Mouse (Mus musculus) midbrain, embryonic 11.5 days (tissue): Measurements from ENCODE around the gene Igf2r. TPM values are rescaled to one million over a fixed set of nuclear protein-coding genes. Genes with fewer than 3 reads are reported as not detected.

Source experiments
- ATAC-seq: fragments of 200-750 bp; cut with Nextera tagmentation; 2 replicates; pipeline ENCODE4 v1.8.0; 2017; ENCODE audit warnings: moderate TSS enrichment, moderate library complexity; ENCODE audit not compliant: low FRiP score
- DNase-seq: peaks from one replicate; pipeline ENCODE4 v3.0.0; 2015; ENCODE audit warnings: low spot score; ENCODE audit errors: missing footprints
- H3K27ac ChIP-seq: fragments of 300-500 bp; sonication (generic); 2 replicates; pipeline ENCODE4 v1.5.1; 2014; ENCODE audit warnings: low read depth, low read length
- H3K27me3 ChIP-seq: fragments of 300-500 bp; sonication (generic); 2 replicates; pipeline ENCODE4 v1.6.1; 2014; ENCODE audit warnings: mild to moderate bottlenecking, low read length, moderate library complexity, mixed read lengths; ENCODE audit not compliant: control insufficient read depth, insufficient read depth
- H3K36me3 ChIP-seq: fragments of 300-500 bp; sonication (generic); 2 replicates; pipeline ENCODE4 v1.6.1; 2014; ENCODE audit warnings: mild to moderate bottlenecking, low read length, moderate library complexity, mixed read lengths; ENCODE audit not compliant: control insufficient read depth, insufficient read depth
- H3K4me1 ChIP-seq: fragments of 300-500 bp; sonication (generic); 2 replicates; pipeline ENCODE4 v1.6.1; 2014; ENCODE audit warnings: low read length; ENCODE audit not compliant: control insufficient read depth, insufficient read depth
- H3K4me2 ChIP-seq: fragments of 300-500 bp; sonication (generic); 2 replicates; pipeline ENCODE4 v1.6.1; 2014; ENCODE audit warnings: mild to moderate bottlenecking, moderate library complexity
- H3K4me3 ChIP-seq: fragments of 300-500 bp; sonication (generic); 2 replicates; pipeline ENCODE4 v1.5.1; 2014; ENCODE audit warnings: low read depth, low read length
- H3K9ac ChIP-seq: fragments of 300-500 bp; sonication (generic); 2 replicates; pipeline ENCODE4 v1.6.1; 2014; ENCODE audit warnings: low read length
- H3K9me3 ChIP-seq: fragments of 300-500 bp; sonication (generic); 2 replicates; pipeline ENCODE4 v1.6.1; 2016; ENCODE audit warnings: low read length; ENCODE audit not compliant: control insufficient read depth
- WGBS: fragments of 180-500 bp; shearing (Covaris S2); extraction: QIAGEN DNeasy Blood & Tissue Kit; methylation state at CpG from one replicate; pipeline ENCODE4 v1.1.7; 2014; 5-methylcytosine and 5-hydroxymethylcytosine counted together
- polyA plus RNA-seq: library from polyadenylated mRNA; unstranded; fragments of >200 nt; fragmentation: Nextera tagmentation; extraction: Ambion mirVana; gene quantifications from 2 replicates; pipeline ENCODE4 v1.2.1, GENCODE M21; 2014

Gene Igf2r
- polyA plus RNA-seq, 1 experiment from 2014 or later: 14.9 TPM

DNA sequence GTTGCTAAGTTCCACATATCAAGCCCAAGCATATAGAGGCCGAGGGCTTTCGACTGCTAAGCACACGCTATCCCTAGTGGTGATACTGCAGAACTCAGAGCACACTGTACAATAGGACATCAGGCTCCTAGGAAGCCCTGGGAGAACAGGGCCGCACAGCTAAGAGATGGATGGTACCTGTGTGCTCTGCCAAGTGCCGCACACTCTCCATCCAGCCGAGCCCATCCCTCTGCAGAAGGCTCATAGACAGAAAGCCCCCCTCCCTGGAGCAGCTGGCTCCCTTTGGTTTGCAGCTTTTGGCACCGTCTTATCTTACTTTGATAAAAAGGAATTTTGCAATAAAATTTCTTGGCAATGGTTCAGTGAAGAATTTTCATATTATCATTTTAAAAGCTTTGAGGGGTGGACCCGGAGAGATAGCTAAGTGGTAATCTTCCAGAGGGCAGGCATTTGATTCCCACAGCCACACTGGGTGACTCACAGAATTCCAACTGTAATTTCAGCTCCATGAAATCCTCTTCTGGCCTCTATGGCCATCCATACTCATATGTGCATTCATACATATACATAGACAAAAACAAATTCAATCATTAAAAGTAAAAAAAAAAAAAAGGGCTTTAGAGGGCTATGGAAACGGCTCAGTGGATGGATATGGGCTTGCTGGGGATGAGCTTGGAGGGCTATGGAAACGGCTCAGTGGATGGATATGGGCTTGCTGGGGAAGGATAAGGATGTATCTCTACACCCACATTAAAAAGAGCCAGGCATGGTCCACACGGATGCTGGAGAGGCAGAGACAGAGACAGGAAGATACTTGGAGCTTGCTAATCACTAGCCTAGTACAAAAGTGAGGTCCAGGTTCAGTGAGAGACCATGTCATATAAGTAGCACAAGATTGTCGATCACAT, 30.2 kb upstream of the Igf2r start:
- DNase-seq: no peak

DNA sequence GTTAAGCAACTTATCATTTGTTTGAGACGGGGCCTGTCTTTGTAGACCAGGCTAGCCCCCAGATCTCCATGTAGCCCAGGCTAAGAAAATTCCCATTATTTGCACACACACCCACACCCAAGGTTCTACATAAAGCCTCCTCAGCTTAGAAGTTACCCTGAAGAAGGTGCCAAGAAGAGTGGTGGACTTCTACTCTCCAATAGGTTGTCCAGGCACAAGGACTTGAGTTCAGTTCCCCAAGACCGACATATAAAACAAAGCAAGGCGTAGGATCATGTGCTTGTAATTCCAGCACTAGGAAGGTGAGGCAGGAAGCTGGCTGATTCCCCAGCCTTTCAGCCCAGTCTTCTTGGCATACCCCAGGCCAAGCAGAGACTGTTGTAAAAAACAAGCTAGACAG, 29.1 kb upstream of the Igf2r start:
- 92% methylated on average over 3 of the region's 3 CpGs for WGBS
- Histone ChIP-seq H3K4me1 (no peaks in the 10 kb centered on the region), H3K4me3 (no peak overlapping the region), H3K27me3 (no peaks in the 10 kb centered on the region), H3K4me2 (no peak overlapping the region), H3K9me3 (no peaks in the 10 kb centered on the region), H3K9ac (no peak overlapping the region), H3K27ac (no peak overlapping the region), H3K36me3 (no peaks in the 10 kb centered on the region)
- ATAC-seq (no peak), DNase-seq (no peak)

More for the DNA sequence above, 30.2 kb upstream of the Igf2r start:
- Histone ChIP-seq H3K9me3 (no peaks in the 10 kb centered on the region), H3K4me1 (no peaks in the 10 kb centered on the region), H3K27ac (no peak overlapping the region), H3K27me3 (no peaks in the 10 kb centered on the region), H3K4me3 (no peak overlapping the region), H3K9ac (no peak overlapping the region), H3K36me3 (no peaks in the 10 kb centered on the region), H3K4me2 (no peak overlapping the region)
- WGBS: 88% methylated on average over 12 of the region's 12 CpGs
- ATAC-seq: no peak

DNA sequence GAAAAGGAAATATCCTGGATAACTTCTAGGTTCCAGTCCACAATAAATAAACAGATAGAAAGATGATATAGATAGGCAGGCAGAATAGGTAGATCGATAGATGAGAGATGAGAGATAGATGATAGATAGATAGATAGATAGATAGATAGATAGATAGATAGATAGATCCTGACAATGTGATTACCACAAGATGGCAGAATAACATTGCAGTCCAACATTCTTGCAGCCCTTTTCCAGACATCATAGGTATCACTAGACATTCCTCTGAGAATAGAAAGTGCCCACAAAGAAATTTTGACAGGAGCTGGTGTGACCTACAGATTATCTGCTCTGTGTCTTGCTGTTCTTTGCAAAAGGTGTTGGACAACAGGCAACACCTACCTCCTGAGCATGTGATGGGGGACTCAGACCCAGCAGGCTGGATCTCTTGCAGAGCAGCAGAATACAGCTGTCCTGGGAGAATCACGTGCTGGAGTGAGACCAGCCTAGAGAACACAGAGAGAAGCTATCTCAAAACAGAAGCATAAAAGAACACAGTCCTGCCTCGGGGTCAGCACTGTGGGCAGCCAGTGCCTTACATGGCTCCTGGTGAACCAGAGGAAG, 28.1 kb upstream of the Igf2r start:
- no peak for DNase-seq
- Histone ChIP-seq H3K27ac (no peak overlapping the region), H3K9ac (no peak overlapping the region), H3K4me3 (no peak overlapping the region), H3K36me3 (no peaks in the 10 kb centered on the region), H3K4me2 (no peak overlapping the region), H3K4me1 (no peaks in the 10 kb centered on the region), H3K27me3 (peaks cover 4% of the 10 kb centered on the region; the same call in 1 of the 2 replicates), H3K9me3 (no peaks in the 10 kb centered on the region)
- 76% methylated on average over 3 of the region's 3 CpGs for WGBS
- no peak for ATAC-seq

DNA sequence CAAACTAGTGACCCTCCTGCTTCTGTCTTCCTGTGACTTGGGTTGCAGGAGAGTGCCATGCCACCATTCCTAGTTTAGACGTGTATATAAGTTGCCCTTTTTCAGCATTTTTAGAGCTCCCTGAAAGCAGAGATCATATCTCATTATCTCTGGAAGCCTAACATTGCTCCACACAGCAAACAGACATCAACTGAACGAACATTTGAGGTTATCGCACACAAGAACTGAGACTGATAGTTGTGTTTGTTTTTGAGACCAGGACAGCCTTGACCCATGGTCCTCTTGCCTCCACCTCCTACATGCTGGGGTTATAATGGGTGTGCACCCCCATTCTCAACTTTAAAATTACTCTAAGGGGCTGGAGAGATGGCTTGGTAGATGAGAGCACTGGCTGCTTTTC, 27.2 kb upstream of the Igf2r start:
- no peak for DNase-seq
- 87% methylated on average over 3 of the region's 3 CpGs for WGBS

DNA sequence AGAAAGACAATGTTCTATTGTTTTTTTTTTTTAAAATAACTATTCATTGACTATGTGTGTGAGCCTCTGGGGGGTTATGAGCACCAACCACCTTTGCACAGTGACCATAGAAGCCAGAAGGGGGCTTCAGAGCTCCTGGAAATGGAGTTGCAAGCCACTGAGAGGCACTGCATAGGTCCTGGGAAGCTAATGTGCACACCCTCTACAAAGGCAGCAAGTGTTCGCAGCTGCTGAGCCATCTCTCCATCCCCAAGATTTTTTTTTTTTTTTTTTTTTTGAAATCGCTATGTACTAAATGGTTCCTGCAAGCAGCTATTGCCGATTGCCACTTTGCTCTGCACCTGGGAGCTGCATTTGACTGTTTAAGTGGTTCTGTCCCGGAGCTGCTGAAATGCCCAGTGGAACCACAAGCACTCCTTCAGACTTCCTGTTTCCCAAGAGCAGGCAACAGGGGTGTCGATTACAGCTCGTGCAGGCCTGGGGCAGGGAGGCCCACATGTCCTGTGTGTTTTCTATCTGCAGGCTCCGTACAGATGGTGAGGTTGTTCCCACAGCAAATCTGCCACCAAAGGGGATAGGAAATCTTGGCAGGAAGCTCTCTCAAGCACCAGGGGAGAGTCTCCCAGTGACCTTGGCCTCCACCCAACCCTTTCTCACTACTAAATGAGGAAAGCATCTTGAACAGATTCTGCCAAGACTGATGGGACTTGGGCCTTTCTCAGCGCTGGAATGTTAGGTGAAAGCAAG, 24.4 kb upstream of the Igf2r start:
- 75% methylated on average over 8 of the region's 8 CpGs for WGBS
- ATAC-seq (no peak), DNase-seq (no peak)
- Histone ChIP-seq H3K4me1 (peaks cover 13% of the 10 kb centered on the region), H3K4me2 (no peak overlapping the region), H3K27ac (no peak overlapping the region), H3K4me3 (no peak overlapping the region), H3K9ac (no peak overlapping the region), H3K27me3 (peaks cover 5% of the 10 kb centered on the region; the same call in 1 of the 2 replicates), H3K9me3 (no peaks in the 10 kb centered on the region), H3K36me3 (no peaks in the 10 kb centered on the region)

More for the DNA sequence above, 27.2 kb upstream of the Igf2r start:
- H3K27me3 ChIP-seq: peaks cover 5% of the 10 kb centered on the region; the same call in 1 of the 2 replicates
- H3K4me3 ChIP-seq: no peak overlapping the region
- H3K9ac ChIP-seq: no peak overlapping the region
- no peak overlapping the region for H3K4me2 ChIP-seq
- no peak overlapping the region for H3K27ac ChIP-seq
- no peaks in the 10 kb centered on the region for H3K36me3 ChIP-seq
- no peaks in the 10 kb centered on the region for H3K4me1 ChIP-seq
- no peak for ATAC-seq
- no peaks in the 10 kb centered on the region for H3K9me3 ChIP-seq

DNA sequence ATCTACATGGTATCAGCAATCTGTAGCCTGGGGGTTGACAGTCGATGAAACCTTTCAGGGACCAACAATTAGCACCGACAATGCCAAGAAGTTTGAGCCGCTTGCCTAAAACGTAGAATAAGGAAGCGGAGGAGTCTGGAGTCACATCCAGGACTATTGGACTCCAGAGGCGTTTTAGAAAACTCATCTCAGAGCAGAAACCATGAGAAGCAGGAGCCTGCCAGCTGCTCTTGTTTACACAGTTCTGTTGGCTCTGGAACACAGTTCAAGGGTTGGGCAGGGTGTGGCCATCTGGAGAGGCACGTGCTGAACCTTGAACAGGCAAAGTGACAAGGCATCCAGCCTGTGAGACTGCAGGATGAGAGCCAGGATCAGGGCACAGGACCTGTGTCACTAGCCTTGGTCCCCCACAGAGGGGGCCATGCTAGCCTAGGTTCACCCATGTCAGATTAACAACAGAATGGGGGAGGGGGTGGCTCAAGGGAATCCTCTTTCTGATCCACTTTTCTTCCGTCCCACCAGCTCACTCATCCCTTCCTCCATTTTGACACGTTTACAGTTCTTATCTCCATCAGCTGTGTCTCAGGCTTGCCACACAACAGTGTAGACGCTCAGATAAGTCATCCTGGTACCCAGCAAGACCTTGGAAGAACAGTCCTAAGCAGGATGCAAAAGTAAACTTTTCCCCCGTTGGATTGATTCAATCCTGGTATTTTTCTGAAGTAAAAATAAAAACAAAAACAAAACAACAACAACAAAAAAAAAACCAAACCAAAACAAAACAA, 23.1 kb upstream of the Igf2r start:
- WGBS: 75% methylated on average over 11 of the region's 11 CpGs
- DNase-seq (no peak), ATAC-seq (no peak)
- Histone ChIP-seq H3K4me1 (peaks cover 13% of the 10 kb centered on the region), H3K36me3 (no peaks in the 10 kb centered on the region), H3K4me2 (no peak overlapping the region), H3K9me3 (no peaks in the 10 kb centered on the region), H3K27ac (no peak overlapping the region), H3K4me3 (no peak overlapping the region), H3K27me3 (peaks cover 5% of the 10 kb centered on the region; the same call in 1 of the 2 replicates), H3K9ac (no peak overlapping the region)

DNA sequence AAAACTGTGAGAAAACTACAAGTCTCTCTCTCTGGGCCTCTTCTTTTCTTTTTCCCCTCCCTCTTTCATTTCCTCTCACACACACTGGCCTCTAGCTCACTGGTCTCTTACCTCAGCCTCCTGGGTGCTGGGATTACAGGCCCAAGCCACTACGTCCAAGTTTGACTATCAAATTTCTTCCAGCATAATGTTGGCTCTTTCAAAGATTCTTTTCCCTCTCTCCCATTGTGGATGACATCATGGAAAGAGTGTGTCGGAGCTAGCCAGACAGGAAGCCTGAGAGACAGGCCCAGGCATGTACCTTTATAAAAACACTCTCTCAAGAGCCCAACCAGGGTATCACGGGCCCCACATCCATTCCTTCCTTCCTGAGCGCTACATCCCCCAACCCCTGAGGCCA, 22.0 kb upstream of the Igf2r start:
- 37% methylated on average over 4 of the region's 4 CpGs for WGBS
- H3K27ac ChIP-seq: no peak overlapping the region
- H3K9ac ChIP-seq: no peak overlapping the region
- no peaks in the 10 kb centered on the region for H3K36me3 ChIP-seq
- peaks cover 5% of the 10 kb centered on the region; the same call in 1 of the 2 replicates for H3K27me3 ChIP-seq
- H3K4me1 ChIP-seq: peaks cover 13% of the 10 kb centered on the region
- no peaks in the 10 kb centered on the region for H3K9me3 ChIP-seq
- no peak overlapping the region for H3K4me3 ChIP-seq
- no peak overlapping the region for H3K4me2 ChIP-seq
- ATAC-seq (no peak), DNase-seq (no peak)

DNA sequence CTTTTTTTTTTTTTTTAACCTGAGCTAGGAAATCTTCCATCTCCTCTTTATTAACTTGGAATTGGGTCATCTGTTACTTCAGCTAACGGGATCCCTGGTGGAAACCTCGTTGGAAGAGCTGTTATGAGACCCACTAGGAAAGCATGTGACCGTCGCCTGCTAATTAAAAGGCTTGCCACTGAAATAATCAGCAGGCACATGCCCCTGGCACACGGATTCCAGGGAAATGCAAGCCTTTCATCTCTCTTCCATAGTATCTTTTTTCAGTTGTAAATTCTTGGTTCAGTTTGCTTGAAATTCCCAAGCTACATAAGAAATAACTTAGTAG, 21.6 kb upstream of the Igf2r start:
- H3K36me3 ChIP-seq: no peaks in the 10 kb centered on the region
- WGBS: 15% methylated on average over 5 of the region's 5 CpGs
- ATAC-seq: peak; percentile 16; the same call in 1 of the 2 replicates
- no peak overlapping the region for H3K4me2 ChIP-seq
- no peak overlapping the region for H3K4me3 ChIP-seq
- no peak for DNase-seq
- H3K27ac ChIP-seq: no peak overlapping the region
- peaks cover 5% of the 10 kb centered on the region; the same call in 1 of the 2 replicates for H3K27me3 ChIP-seq
- peaks cover 13% of the 10 kb centered on the region for H3K4me1 ChIP-seq
- H3K9ac ChIP-seq: no peak overlapping the region
- H3K9me3 ChIP-seq: no peaks in the 10 kb centered on the region
